Mouse (Mus musculus) heart, embryonic 13.5 days (tissue): ENCODE measurements around the gene Pbx1. TPM values are rescaled to one million over a fixed set of nuclear protein-coding genes. Genes with fewer than 3 reads are reported as not detected.

Source experiments
- ATAC-seq: fragments of 200-750 bp; cut with Nextera tagmentation; 2 replicates; pipeline ENCODE4 v1.8.0; 2017; ENCODE audit warnings: moderate TSS enrichment; ENCODE audit not compliant: insufficient number of reproducible peaks, low FRiP score, low TSS enrichment; ENCODE audit errors: extremely low read depth
- H3K27ac ChIP-seq: fragments of 300-500 bp; sonication (generic); replicated peaks from 2 replicates; pipeline ENCODE4 v1.5.1; 2015; ENCODE audit warnings: moderate library complexity, mild to moderate bottlenecking, inconsistent platforms
- H3K27me3 ChIP-seq: fragments of 300-500 bp; sonication (generic); replicated peaks from 2 replicates; pipeline ENCODE4 v1.6.1; 2015; ENCODE audit warnings: mild to moderate bottlenecking, inconsistent platforms
- H3K36me3 ChIP-seq: fragments of 300-500 bp; sonication (generic); 2 replicates; pipeline ENCODE4 v1.6.1; 2015; ENCODE audit warnings: mild to moderate bottlenecking, inconsistent platforms
- H3K4me1 ChIP-seq: fragments of 300-500 bp; sonication (generic); 2 replicates; pipeline ENCODE4 v1.6.1; 2015; ENCODE audit warnings: inconsistent platforms
- H3K4me2 ChIP-seq: fragments of 300-500 bp; sonication (generic); 2 replicates; pipeline ENCODE4 v1.6.1; 2015; ENCODE audit warnings: inconsistent platforms, mild to moderate bottlenecking, moderate library complexity
- H3K4me3 ChIP-seq: fragments of 300-500 bp; sonication (generic); 2 replicates; pipeline ENCODE4 v1.5.1; 2015; ENCODE audit warnings: moderate library complexity, mild to moderate bottlenecking, inconsistent platforms
- H3K9ac ChIP-seq: fragments of 300-500 bp; sonication (generic); 2 replicates; pipeline ENCODE4 v1.6.1; 2015; ENCODE audit warnings: inconsistent platforms, mild to moderate bottlenecking, moderate library complexity
- H3K9me3 ChIP-seq: fragments of 300-500 bp; sonication (generic); 2 replicates; pipeline ENCODE4 v1.6.1; 2016; ENCODE audit warnings: inconsistent platforms
- WGBS: fragments of 180-500 bp; shearing (Covaris S2); methylation state at CpG from one replicate; pipeline ENCODE4 v1.1.7; 2015; ENCODE audit warnings: mixed read lengths; 5-methylcytosine and 5-hydroxymethylcytosine counted together
- polyA plus RNA-seq: library from polyadenylated mRNA; unstranded; fragments of >200 nt; fragmentation: Nextera tagmentation; extraction: Ambion mirVana; gene quantifications from 2 replicates; pipeline ENCODE4 v1.2.1, GENCODE M21; 2015

Pbx1 gene
- polyA plus RNA-seq, 1 experiment from 2014 or later, result 23.2 TPM

- Histone ChIP-seq H3K4me3 (no peak overlapping the region), H3K36me3 (peaks cover 22% of the 10 kb centered on the region), H3K9ac (no peak overlapping the region), H3K4me1 (peaks cover 55% of the 10 kb centered on the region), H3K4me2 (no peak overlapping the region), H3K27ac (no peak overlapping the region), H3K9me3 (no peaks in the 10 kb centered on the region), H3K27me3 (no peaks in the 10 kb centered on the region)
- no peak for ATAC-seq
- WGBS, result 91% methylated on average over 4 of the region's 4 CpGs
Observed at GRCm38 (mm10) chr1:168295782-168296181, 136.3 kb downstream of the Pbx1 start.

GRCm38 (mm10) chr1:168293673-168294072 lies 138.4 kb downstream of the Pbx1 start:
- Histone ChIP-seq H3K9ac (no peak overlapping the region), H3K27me3 (no peaks in the 10 kb centered on the region), H3K4me1 (peaks cover 58% of the 10 kb centered on the region), H3K27ac (no peak overlapping the region), H3K4me2 (no peak overlapping the region), H3K4me3 (no peak overlapping the region), H3K9me3 (no peaks in the 10 kb centered on the region), H3K36me3 (peaks cover 27% of the 10 kb centered on the region)
- WGBS, result 87% methylated on average over 1 of the region's 1 CpGs
- ATAC-seq, result no peak

- Histone ChIP-seq H3K27me3 (no peaks in the 10 kb centered on the region), H3K9ac (peak overlapping the region; percentile 44), H3K4me2 (no peak overlapping the region), H3K4me3 (no peak overlapping the region), H3K27ac (peak overlapping the region; percentile 83), H3K36me3 (peaks cover 17% of the 10 kb centered on the region), H3K9me3 (no peaks in the 10 kb centered on the region), H3K4me1 (peaks cover 71% of the 10 kb centered on the region)
- 54% methylated on average over 9 of the region's 9 CpGs for WGBS
- no peak for ATAC-seq
Observed at GRCm38 (mm10) chr1:168292106-168292505, 140.0 kb downstream of the Pbx1 start.

GRCm38 (mm10) chr1:168291643-168292040 lies 140.4 kb downstream of the Pbx1 start:
- Histone ChIP-seq H3K27ac (peak overlapping the region; percentile 83), H3K9me3 (no peaks in the 10 kb centered on the region), H3K4me2 (peak overlapping the region; percentile 49), H3K27me3 (no peaks in the 10 kb centered on the region), H3K4me1 (peaks cover 76% of the 10 kb centered on the region), H3K4me3 (no peak overlapping the region), H3K36me3 (peaks cover 17% of the 10 kb centered on the region), H3K9ac (peak overlapping the region; percentile 65)
- ATAC-seq, result no peak
- 71% methylated on average over 6 of the region's 6 CpGs for WGBS

- no peak for ATAC-seq
- Histone ChIP-seq H3K4me1 (peaks cover 76% of the 10 kb centered on the region), H3K27ac (peak overlapping the region; percentile 83), H3K4me3 (no peak overlapping the region), H3K27me3 (no peaks in the 10 kb centered on the region), H3K4me2 (peak overlapping the region; percentile 49), H3K9ac (peak overlapping the region; percentile 65), H3K36me3 (peaks cover 17% of the 10 kb centered on the region), H3K9me3 (no peaks in the 10 kb centered on the region)
- 25% methylated on average over 11 of the region's 11 CpGs for WGBS
Observed at GRCm38 (mm10) chr1:168291001-168291642, 140.9 kb downstream of the Pbx1 start.

- no peak overlapping the region for H3K4me3 ChIP-seq
- H3K36me3 ChIP-seq, result peaks cover 17% of the 10 kb centered on the region
- no peaks in the 10 kb centered on the region for H3K27me3 ChIP-seq
- ATAC-seq, result no peak
- 75% methylated on average over 8 of the region's 8 CpGs for WGBS
- no peaks in the 10 kb centered on the region for H3K9me3 ChIP-seq
- no peak overlapping the region for H3K4me2 ChIP-seq
- H3K9ac ChIP-seq, result no peak overlapping the region
- peak overlapping the region; percentile 83 for H3K27ac ChIP-seq
- H3K4me1 ChIP-seq, result peaks cover 79% of the 10 kb centered on the region
Observed at GRCm38 (mm10) chr1:168290236-168290985, 141.7 kb downstream of the Pbx1 start.

- Histone ChIP-seq H3K9ac (peak overlapping the region; percentile 67), H3K4me1 (peaks cover 92% of the 10 kb centered on the region), H3K4me2 (peak overlapping the region; percentile 61), H3K36me3 (peaks cover 17% of the 10 kb centered on the region), H3K27ac (peak overlapping the region; percentile 88), H3K9me3 (no peaks in the 10 kb centered on the region), H3K4me3 (peak overlapping the region; percentile 17; the same call in 1 of the 2 replicates), H3K27me3 (no peaks in the 10 kb centered on the region)
- no peak for ATAC-seq
- WGBS, result 45% methylated on average over 10 of the region's 10 CpGs
Observed at GRCm38 (mm10) chr1:168288891-168289545, 143.1 kb downstream of the Pbx1 start.

- Histone ChIP-seq H3K4me1 (peaks cover 99% of the 10 kb centered on the region), H3K9me3 (no peaks in the 10 kb centered on the region), H3K27ac (peak overlapping the region; percentile 88), H3K4me3 (peak overlapping the region; percentile 17), H3K36me3 (peaks cover 17% of the 10 kb centered on the region), H3K4me2 (peak overlapping the region; percentile 61), H3K27me3 (no peaks in the 10 kb centered on the region), H3K9ac (peak overlapping the region; percentile 67)
- peak; percentile 76 for ATAC-seq
- WGBS, result 4% methylated on average over 23 of the region's 23 CpGs
Observed at GRCm38 (mm10) chr1:168287843-168288591, 144.1 kb downstream of the Pbx1 start.

- Histone ChIP-seq H3K4me3 (no peak overlapping the region), H3K9me3 (no peaks in the 10 kb centered on the region), H3K4me2 (peak overlapping the region; percentile 61), H3K27me3 (no peaks in the 10 kb centered on the region), H3K36me3 (peaks cover 15% of the 10 kb centered on the region), H3K4me1 (peaks cover 94% of the 10 kb centered on the region), H3K9ac (peak overlapping the region; percentile 61), H3K27ac (peak overlapping the region; percentile 88)
- no peak for ATAC-seq
- WGBS, result 30% methylated on average over 2 of the region's 2 CpGs
Observed at GRCm38 (mm10) chr1:168286862-168287650, 145.0 kb downstream of the Pbx1 start.

GRCm38 (mm10) chr1:168284566-168285141 lies 147.4 kb downstream of the Pbx1 start:
- 57% methylated on average over 9 of the region's 9 CpGs for WGBS
- H3K36me3 ChIP-seq, result no peaks in the 10 kb centered on the region
- no peak for ATAC-seq
- peak overlapping the region; percentile 63 for H3K27ac ChIP-seq
- H3K4me2 ChIP-seq, result no peak overlapping the region
- no peaks in the 10 kb centered on the region for H3K27me3 ChIP-seq
- peak overlapping the region; percentile 28; the same call in 1 of the 2 replicates for H3K9ac ChIP-seq
- no peak overlapping the region for H3K4me3 ChIP-seq
- no peaks in the 10 kb centered on the region for H3K9me3 ChIP-seq
- peaks cover 82% of the 10 kb centered on the region for H3K4me1 ChIP-seq
